Mouse (Mus musculus) kidney, postnatal 0 days (tissue): ENCODE results near the gene Lgr4. TPM values are rescaled to one million over a fixed set of nuclear protein-coding genes. Genes with fewer than 3 reads are reported as not detected.

Experiments
- ATAC-seq: fragments of 200-750 bp; cut with Nextera tagmentation; replicated peaks from 2 replicates; pipeline ENCODE4 v1.8.0; 2017; ENCODE audit warnings: low read depth, moderate number of reproducible peaks, moderate TSS enrichment, moderate library complexity; ENCODE audit not compliant: low FRiP score
- DNase-seq: peaks from one replicate; pipeline ENCODE4 v3.0.0-alpha.2; 2016; ENCODE audit warnings: low spot score
- H3K27ac ChIP-seq: fragments of 300-500 bp; sonication (generic); 2 replicates; pipeline ENCODE4 v1.5.1; 2014; ENCODE audit warnings: mild to moderate bottlenecking
- H3K27me3 ChIP-seq: fragments of 300-500 bp; sonication (generic); 2 replicates; pipeline ENCODE4 v1.6.1; 2014; ENCODE audit warnings: low read length, mixed read lengths; ENCODE audit not compliant: insufficient read depth
- H3K36me3 ChIP-seq: fragments of 300-500 bp; sonication (generic); 2 replicates; pipeline ENCODE4 v1.6.1; 2014; ENCODE audit warnings: low read length, mixed read lengths; ENCODE audit not compliant: insufficient read depth
- H3K4me1 ChIP-seq: fragments of 300-500 bp; sonication (generic); replicated peaks from 2 replicates; pipeline ENCODE4 v1.6.1; 2014; ENCODE audit warnings: antibody characterized with exemption, low read length, mixed read lengths; ENCODE audit not compliant: insufficient read depth
- H3K4me2 ChIP-seq: fragments of 300-500 bp; sonication (generic); 2 replicates; pipeline ENCODE4 v1.6.1; 2014; ENCODE audit warnings: mild to moderate bottlenecking, low read length, moderate library complexity, mixed read lengths
- H3K4me3 ChIP-seq: fragments of 300-500 bp; sonication (generic); replicated peaks from 2 replicates; pipeline ENCODE4 v1.5.1; 2014; ENCODE audit warnings: low read depth, low read length
- H3K9ac ChIP-seq: fragments of 300-500 bp; sonication (generic); 2 replicates; pipeline ENCODE4 v1.6.1; 2014; ENCODE audit warnings: low read depth, low read length
- H3K9me3 ChIP-seq: fragments of 300-500 bp; sonication (generic); replicated peaks from 2 replicates; pipeline ENCODE4 v1.6.1; 2016; ENCODE audit warnings: low read length, inconsistent platforms, mixed read lengths
- CTCF ChIP-seq: IDR thresholded peaks from 2 replicates; pipeline ENCODE4 v1.5.1; 2016; ENCODE audit warnings: antibody characterized with exemption, low read depth, mild to moderate bottlenecking, moderate library complexity
- WGBS: fragments of 180-500 bp; shearing (Covaris S2); extraction: QIAGEN DNeasy Blood & Tissue Kit; methylation state at CpG from one replicate; pipeline ENCODE4 v1.1.7; 2014; 5-methylcytosine and 5-hydroxymethylcytosine counted together
- polyA plus RNA-seq: library from polyadenylated mRNA; unstranded; fragments of >200 nt; fragmentation: Nextera tagmentation; extraction: Ambion mirVana; gene quantifications from 2 replicates; pipeline ENCODE4 v1.2.1, GENCODE M21; 2015

Gene Lgr4
- polyA plus RNA-seq, 1 experiment from 2014 or later: 47.8 TPM

DNA sequence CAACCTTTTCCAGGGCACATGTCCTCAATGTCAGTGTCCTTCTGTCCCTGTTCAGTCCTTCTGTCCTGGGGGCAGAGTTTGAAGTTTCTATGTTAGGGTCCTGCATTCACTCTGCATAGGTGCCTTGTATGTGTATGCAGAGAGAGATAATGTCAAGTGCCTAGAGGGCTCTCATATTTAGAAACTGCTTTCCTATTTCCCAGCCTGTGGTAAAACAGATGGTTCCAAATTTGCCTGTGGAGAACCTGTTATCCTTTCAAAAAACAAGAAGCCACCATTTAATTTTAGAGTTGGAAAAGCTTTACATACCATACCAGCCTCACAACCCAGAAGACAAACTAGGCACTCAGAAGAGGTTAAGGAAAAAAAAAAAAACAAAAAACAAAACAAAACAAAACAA lies 32.1 kb downstream of the Lgr4 start:
- DNase-seq (no peak), ATAC-seq (no peak)
- no peaks in the 10 kb centered on the region for H3K27me3 ChIP-seq
- no peak overlapping the region for H3K27ac ChIP-seq
- H3K4me1 ChIP-seq: 0 out of 2 replicates have a peak, but pooled peaks cover 10% of the 10 kb centered on the region
- no peaks in the 10 kb centered on the region for H3K36me3 ChIP-seq
- no peak for TF ChIP-seq CTCF
- no peak overlapping the region for H3K9ac ChIP-seq
- H3K9me3 ChIP-seq: no peaks in the 10 kb centered on the region
- H3K4me2 ChIP-seq: no peak overlapping the region
- H3K4me3 ChIP-seq: no peak overlapping the region

DNA sequence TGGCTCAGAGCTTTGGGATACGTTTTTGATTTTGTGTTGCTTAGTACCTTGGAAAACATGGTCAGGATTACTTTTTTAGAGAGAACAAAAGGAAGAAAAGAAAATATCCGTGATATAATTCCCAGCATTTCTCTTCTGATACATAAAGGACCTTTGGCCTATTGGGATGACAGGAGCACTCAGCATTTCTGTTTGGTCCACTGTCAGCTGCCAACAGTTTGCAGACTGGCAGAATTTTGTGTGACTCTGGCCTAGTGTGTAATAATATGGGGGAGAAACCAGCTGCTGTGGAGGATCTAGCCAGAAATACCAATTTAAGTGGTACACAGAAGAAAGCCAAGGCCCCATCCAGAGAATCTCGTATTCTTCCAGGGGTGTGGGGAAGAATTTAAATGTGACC lies 32.9 kb downstream of the Lgr4 start:
- TF ChIP-seq CTCF: no peak
- ATAC-seq (no peak), DNase-seq (no peak)
- 74% methylated on average over 3 of the region's 3 CpGs for WGBS
- Histone ChIP-seq H3K27me3 (no peaks in the 10 kb centered on the region), H3K4me3 (no peak overlapping the region), H3K4me2 (no peak overlapping the region), H3K27ac (no peak overlapping the region), H3K9ac (no peak overlapping the region), H3K4me1 (0 out of 2 replicates have a peak, but pooled peaks cover 10% of the 10 kb centered on the region), H3K36me3 (no peaks in the 10 kb centered on the region), H3K9me3 (no peaks in the 10 kb centered on the region)

GRCm38 (mm10) chr2:109951050-109951449 lies 33.6 kb downstream of the Lgr4 start:
- no peak overlapping the region for H3K27ac ChIP-seq
- 87% methylated on average over 4 of the region's 4 CpGs for WGBS

GRCm38 (mm10) chr2:109953048-109953717 lies 35.7 kb downstream of the Lgr4 start:
- ATAC-seq (no peak), DNase-seq (no peak)
- no peak overlapping the region for H3K9ac ChIP-seq
- no peak overlapping the region for H3K4me3 ChIP-seq
- H3K36me3 ChIP-seq: no peaks in the 10 kb centered on the region
- H3K4me2 ChIP-seq: no peak overlapping the region
- no peak overlapping the region for H3K27ac ChIP-seq
- 72% methylated on average over 10 of the region's 10 CpGs for WGBS
- TF ChIP-seq CTCF: no peak
- no peaks in the 10 kb centered on the region for H3K9me3 ChIP-seq
- no peaks in the 10 kb centered on the region for H3K27me3 ChIP-seq
- H3K4me1 ChIP-seq: 0 out of 2 replicates have a peak, but pooled peaks cover 10% of the 10 kb centered on the region

More at GRCm38 (mm10) chr2:109951050-109951449, 33.6 kb downstream of the Lgr4 start:
- Histone ChIP-seq H3K27me3 (no peaks in the 10 kb centered on the region), H3K4me3 (no peak overlapping the region), H3K36me3 (no peaks in the 10 kb centered on the region), H3K9ac (no peak overlapping the region), H3K9me3 (no peaks in the 10 kb centered on the region), H3K4me2 (no peak overlapping the region), H3K4me1 (0 out of 2 replicates have a peak, but pooled peaks cover 10% of the 10 kb centered on the region)
- DNase-seq (no peak), ATAC-seq (no peak)
- no peak for TF ChIP-seq CTCF

DNA sequence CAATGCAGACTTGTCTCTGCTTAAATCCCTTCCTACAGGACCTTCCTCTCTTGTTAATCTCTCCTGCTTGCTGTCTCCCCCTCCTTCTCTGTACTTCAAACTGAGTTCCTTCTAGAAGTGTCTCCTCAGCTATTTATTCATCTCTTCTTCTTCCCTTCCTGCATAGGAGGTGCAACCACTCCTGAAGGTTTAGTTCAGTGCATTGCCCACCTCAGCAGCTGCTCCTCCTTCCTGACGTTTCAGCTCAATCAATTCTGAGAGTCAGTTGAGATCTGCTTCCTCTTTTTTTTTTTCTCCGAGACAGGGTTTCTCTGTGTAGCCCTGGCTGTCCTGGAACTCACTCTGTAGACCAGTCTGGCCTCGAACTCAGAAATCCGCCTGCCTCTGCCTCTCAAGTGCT lies 36.4 kb downstream of the Lgr4 start:
- ATAC-seq: no peak
- Histone ChIP-seq H3K4me3 (no peak overlapping the region), H3K36me3 (no peaks in the 10 kb centered on the region), H3K27me3 (no peaks in the 10 kb centered on the region), H3K9ac (no peak overlapping the region), H3K4me1 (0 out of 2 replicates have a peak, but pooled peaks cover 10% of the 10 kb centered on the region), H3K4me2 (no peak overlapping the region), H3K27ac (no peak overlapping the region), H3K9me3 (no peaks in the 10 kb centered on the region)
- WGBS: 74% methylated on average over 4 of the region's 4 CpGs
- no peak for DNase-seq
- TF ChIP-seq CTCF: no peak

- Histone ChIP-seq H3K4me1 (peaks cover 19% of the 10 kb centered on the region; the same call in 1 of the 2 replicates), H3K27me3 (no peaks in the 10 kb centered on the region), H3K9me3 (no peaks in the 10 kb centered on the region), H3K4me3 (no peak overlapping the region), H3K36me3 (no peaks in the 10 kb centered on the region), H3K27ac (no peak overlapping the region), H3K4me2 (no peak overlapping the region), H3K9ac (no peak overlapping the region)
- TF ChIP-seq CTCF: no peak
- DNase-seq (no peak), ATAC-seq (no peak)
- 75% methylated on average over 5 of the region's 5 CpGs for WGBS
Observed at GRCm38 (mm10) chr2:109955060-109955459, 37.6 kb downstream of the Lgr4 start.
